Mouse (Mus musculus): ENCODE results near the gene Arsb.

The Arsb gene

GRCm38 (mm10) chr13:93847614-93848013 is 76.2 kb downstream of the Arsb start:
- DNase-seq: no peak

- DNase-seq: no peak
Observed at GRCm38 (mm10) chr13:93848615-93849014, 77.2 kb downstream of the Arsb start.

- DNase-seq: no peak
Observed at GRCm38 (mm10) chr13:93849751-93850355, 78.4 kb downstream of the Arsb start.

- no peak for DNase-seq
Observed at GRCm38 (mm10) chr13:93850674-93851073, 79.2 kb downstream of the Arsb start.

- peak; percentile 73 to 82 for DNase-seq
Observed at GRCm38 (mm10) chr13:93852419-93853138, 81.1 kb downstream of the Arsb start.

GRCm38 (mm10) chr13:93853767-93854166 is 82.3 kb downstream of the Arsb start:
- no peak for DNase-seq

GRCm38 (mm10) chr13:93854325-93854724 is 82.9 kb downstream of the Arsb start:
- no peak for DNase-seq

GRCm38 (mm10) chr13:93854966-93855562 is 83.6 kb downstream of the Arsb start:
- DNase-seq: no peak

- DNase-seq: peak; percentile 74 to 79
Observed at GRCm38 (mm10) chr13:93855701-93856183, 84.3 kb downstream of the Arsb start.

GRCm38 (mm10) chr13:93861211-93861610 is 89.8 kb downstream of the Arsb start:
- DNase-seq: no peak

- DNase-seq: no peak
Observed at GRCm38 (mm10) chr13:93864066-93864740, 92.8 kb downstream of the Arsb start.

GRCm38 (mm10) chr13:93866638-93867037 is 95.2 kb downstream of the Arsb start:
- DNase-seq: no peak

GRCm38 (mm10) chr13:93871681-93872080 is 100.3 kb downstream of the Arsb start:
- no peak for DNase-seq

GRCm38 (mm10) chr13:93872591-93872990 is 101.2 kb downstream of the Arsb start:
- no peak for DNase-seq

GRCm38 (mm10) chr13:93877924-93878323 is 106.5 kb downstream of the Arsb start:
- no peak for DNase-seq

- no peak for DNase-seq
Observed at GRCm38 (mm10) chr13:93879426-93879825, 108.0 kb downstream of the Arsb start.

GRCm38 (mm10) chr13:93882132-93882531 is 110.7 kb downstream of the Arsb start:
- no peak for DNase-seq

- DNase-seq: no peak
Observed at GRCm38 (mm10) chr13:93886999-93887398, 115.6 kb downstream of the Arsb start.

- DNase-seq: no peak
Observed at GRCm38 (mm10) chr13:93888196-93888595, 116.8 kb downstream of the Arsb start.

GRCm38 (mm10) chr13:93888916-93889315 is 117.5 kb downstream of the Arsb start:
- DNase-seq: peak in 1 of 2 experiments; percentile 16

GRCm38 (mm10) chr13:93889991-93890390 is 118.6 kb downstream of the Arsb start:
- DNase-seq: peak in 1 of 2 experiments; percentile 40

GRCm38 (mm10) chr13:93891276-93891675 is 119.8 kb downstream of the Arsb start:
- peak in 1 of 2 experiments; percentile 35 for DNase-seq

- no peak for DNase-seq
Observed at GRCm38 (mm10) chr13:93892101-93892500, 120.7 kb downstream of the Arsb start.
